Mouse (Mus musculus) thymus, adult 2 months (tissue): Measurements from ENCODE around the gene 1700015G11Rik. TPM values are rescaled to one million over a fixed set of nuclear protein-coding genes. Genes with fewer than 3 reads are reported as not detected.

Experiments
- DNase-seq: peaks from one replicate; pipeline ENCODE4 v3.0.0; 2021
- H3K27ac ChIP-seq: fragments of 200-500 bp; 2 replicates; pipeline ENCODE4 v1.5.1; 2012; ENCODE audit warnings: low read length, control low read depth; ENCODE audit not compliant: control insufficient read depth, insufficient read depth
- H3K27me3 ChIP-seq: fragments of 200-500 bp; 2 replicates; pipeline ENCODE4 v1.6.1; 2012; ENCODE audit warnings: mild to moderate bottlenecking, low read length, moderate library complexity, mixed read lengths; ENCODE audit not compliant: control insufficient read depth, insufficient read depth
- H3K36me3 ChIP-seq: fragments of 200-500 bp; 2 replicates; pipeline ENCODE4 v1.6.1; 2012; ENCODE audit warnings: mild to moderate bottlenecking, low read length, moderate library complexity; ENCODE audit not compliant: control insufficient read depth, insufficient read depth
- H3K4me1 ChIP-seq: fragments of 200-500 bp; replicated peaks from 2 replicates; pipeline ENCODE4 v1.6.1; 2012; ENCODE audit warnings: low read length; ENCODE audit not compliant: control insufficient read depth, insufficient read depth
- H3K4me3 ChIP-seq: fragments of 200-500 bp; 2 replicates; pipeline ENCODE4 v1.5.1; 2012; ENCODE audit warnings: mild to moderate bottlenecking, low read length, control low read depth, moderate library complexity; ENCODE audit not compliant: control insufficient read depth, insufficient read depth
- CTCF ChIP-seq: fragments of 200-500 bp; IDR thresholded peaks from 2 replicates; pipeline ENCODE4 v1.5.1; 2012; ENCODE audit warnings: mild to moderate bottlenecking, control low read depth, low read length, moderate library complexity, borderline replicate concordance; ENCODE audit not compliant: control insufficient read depth, poor library complexity, insufficient read depth; ENCODE audit errors: extremely low read depth
- POLR2A ChIP-seq: fragments of 200-500 bp; IDR thresholded peaks from 2 replicates; pipeline ENCODE4 v1.6.1; 2012; ENCODE audit warnings: mild to moderate bottlenecking, low read length, control low read depth, moderate library complexity; ENCODE audit not compliant: control insufficient read depth, poor library complexity, insufficient read depth; ENCODE audit errors: extremely low read depth
- WGBS: fragments of 180-500 bp; shearing (Covaris S2); methylation state at CpG from one replicate; pipeline ENCODE4 v1.1.7; 2018; 5-methylcytosine and 5-hydroxymethylcytosine counted together
- polyA plus RNA-seq: library from polyadenylated mRNA; depleted of rRNA; stranded (reverse); fragments of >200 nt; gene quantifications from 2 replicates; pipeline ENCODE4 v1.2.3, GENCODE M21; 2012; rRNA removed

1700015G11Rik gene
- polyA plus RNA-seq, 1 experiment = not detected

DNA sequence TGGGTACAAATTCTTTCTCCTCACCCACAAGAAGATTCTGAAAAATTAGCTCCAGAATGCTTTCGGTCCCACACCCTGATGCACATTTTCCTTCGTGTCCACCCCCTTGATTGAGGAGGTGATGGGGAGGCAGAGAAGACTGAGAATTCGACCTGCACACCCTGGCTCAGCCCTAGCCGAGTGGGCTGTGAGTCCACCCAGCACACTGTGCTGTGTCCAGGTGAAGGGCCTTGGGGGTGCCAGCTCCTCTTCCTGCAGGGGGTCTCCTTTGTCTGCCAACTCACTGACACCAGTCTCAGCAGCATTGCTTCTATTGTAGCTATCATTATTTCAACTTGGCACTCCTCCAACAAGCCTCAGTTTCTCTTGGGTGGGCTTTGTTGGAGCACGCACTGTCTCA is 42.4 kb downstream of the 1700015G11Rik start:
- Histone ChIP-seq H3K27ac (no peak overlapping the region), H3K27me3 (no peaks in the 10 kb centered on the region), H3K36me3 (no peaks in the 10 kb centered on the region), H3K4me1 (no peaks in the 10 kb centered on the region), H3K4me3 (no peak overlapping the region)
- no peak for DNase-seq
- TF ChIP-seq CTCF = no peak
- no peak for TF ChIP-seq POLR2A
- 80% methylated on average over 5 of the region's 5 CpGs for WGBS

GRCm38 (mm10) chr7:51972252-51972855 is 43.2 kb downstream of the 1700015G11Rik start:
- H3K4me3 ChIP-seq = no peak overlapping the region
- no peaks in the 10 kb centered on the region for H3K27me3 ChIP-seq
- TF ChIP-seq POLR2A = no peak
- TF ChIP-seq CTCF = no peak
- H3K36me3 ChIP-seq = no peaks in the 10 kb centered on the region
- no peaks in the 10 kb centered on the region for H3K4me1 ChIP-seq
- no peak overlapping the region for H3K27ac ChIP-seq
- DNase-seq = peak; percentile 13
- WGBS = 43% methylated on average over 6 of the region's 6 CpGs

DNA sequence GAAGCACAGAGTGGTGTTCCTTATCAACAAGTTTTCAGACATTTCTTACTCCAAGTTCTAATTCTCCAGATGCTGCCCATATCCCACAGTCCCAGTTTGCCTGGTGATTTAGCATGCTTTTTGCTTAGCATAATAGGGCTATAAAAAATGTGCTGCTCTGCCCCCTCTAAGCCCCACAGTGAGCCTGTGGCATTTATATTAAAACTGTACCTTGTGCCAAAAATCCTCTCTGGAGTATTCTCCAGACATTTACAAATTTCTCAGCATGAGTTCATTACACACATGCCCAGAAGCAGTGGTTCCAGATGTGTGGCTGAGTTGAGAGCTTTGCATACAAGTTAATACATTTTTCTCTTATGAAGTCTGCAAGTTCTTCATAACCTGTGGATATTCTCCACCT is 46.1 kb downstream of the 1700015G11Rik start:
- Histone ChIP-seq H3K4me3 (no peak overlapping the region), H3K27me3 (no peaks in the 10 kb centered on the region), H3K4me1 (no peaks in the 10 kb centered on the region), H3K27ac (no peak overlapping the region), H3K36me3 (no peaks in the 10 kb centered on the region)
- no peak for TF ChIP-seq CTCF
- no peak for DNase-seq

DNA sequence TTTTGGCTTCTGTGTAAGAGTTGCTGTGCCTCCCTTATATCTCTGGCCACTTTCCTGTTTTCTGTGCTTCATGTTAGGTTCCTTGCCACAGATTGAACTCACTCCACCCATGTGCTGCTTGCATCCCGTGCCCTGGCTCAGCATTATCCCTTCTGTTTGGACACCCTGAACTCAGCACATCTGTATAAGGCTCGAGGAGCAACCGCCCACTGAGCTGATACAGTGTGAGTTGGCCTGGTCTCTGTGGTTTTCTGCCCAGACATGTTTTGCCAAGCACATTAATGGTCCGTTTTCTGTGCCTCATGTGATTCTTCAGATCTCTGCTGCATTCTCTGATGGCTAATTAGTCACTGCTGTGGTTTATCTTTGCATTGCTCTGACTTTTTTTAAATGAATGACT is 47.9 kb downstream of the 1700015G11Rik start:
- 85% methylated on average over 4 of the region's 4 CpGs for WGBS
- no peaks in the 10 kb centered on the region for H3K4me1 ChIP-seq
- H3K27me3 ChIP-seq = no peaks in the 10 kb centered on the region
- H3K27ac ChIP-seq = no peak overlapping the region
- H3K4me3 ChIP-seq = no peak overlapping the region
- no peaks in the 10 kb centered on the region for H3K36me3 ChIP-seq
- DNase-seq = no peak
- TF ChIP-seq CTCF (no peak), POLR2A (no peak)

GRCm38 (mm10) chr7:51964681-51965080 is 50.8 kb downstream of the 1700015G11Rik start:
- no peak overlapping the region for H3K4me3 ChIP-seq
- H3K27ac ChIP-seq = no peak overlapping the region
- no peak for TF ChIP-seq CTCF
- TF ChIP-seq POLR2A = no peak
- no peaks in the 10 kb centered on the region for H3K27me3 ChIP-seq
- 93% methylated on average over 7 of the region's 7 CpGs for WGBS
- DNase-seq = no peak
- no peaks in the 10 kb centered on the region for H3K4me1 ChIP-seq
- no peaks in the 10 kb centered on the region for H3K36me3 ChIP-seq

DNA sequence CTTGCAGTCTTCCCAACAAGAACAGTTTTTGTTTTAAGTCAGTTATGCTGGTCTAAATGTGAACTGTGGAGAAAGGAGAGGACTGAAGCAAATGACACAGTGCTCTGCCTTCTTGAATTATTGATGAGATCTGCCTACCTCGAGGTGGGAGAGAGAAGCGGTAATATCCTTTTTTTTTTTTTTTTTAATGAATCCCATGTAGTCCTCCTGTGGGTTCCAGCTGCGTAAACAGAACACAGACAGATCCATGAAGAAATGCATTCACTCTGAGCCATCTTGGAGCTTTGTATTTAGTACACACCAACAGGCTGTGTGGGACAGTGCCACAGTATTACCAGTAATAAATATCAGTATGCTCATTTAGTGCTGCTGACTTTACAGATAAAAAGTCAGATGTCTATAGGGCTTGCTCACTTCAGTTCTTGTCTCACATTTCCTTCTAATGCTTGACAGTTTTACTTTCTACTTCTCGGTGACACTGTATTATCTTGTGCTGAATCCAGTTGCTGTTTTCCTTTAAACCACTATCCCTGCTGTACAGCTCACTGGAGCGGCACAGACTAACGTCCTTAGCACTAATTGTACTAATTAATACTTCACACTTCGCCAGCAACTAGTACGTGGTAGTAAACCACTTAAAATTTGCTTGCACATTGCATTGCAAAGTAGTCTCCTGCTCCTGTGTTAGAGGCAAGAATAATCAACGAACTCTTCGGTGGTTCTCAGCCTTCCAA is 53.1 kb downstream of the 1700015G11Rik start:
- no peaks in the 10 kb centered on the region for H3K27me3 ChIP-seq
- no peak overlapping the region for H3K4me3 ChIP-seq
- no peak overlapping the region for H3K27ac ChIP-seq
- no peak for DNase-seq
- TF ChIP-seq POLR2A (no peak), CTCF (no peak)
- WGBS = 87% methylated on average over 10 of the region's 10 CpGs
- H3K4me1 ChIP-seq = no peaks in the 10 kb centered on the region
- H3K36me3 ChIP-seq = no peaks in the 10 kb centered on the region

Other genes starting within 250 kb of the 1700015G11Rik start
- gene Gas2, start 153.7 kb downstream of the 1700015G11Rik start, polyA plus RNA-seq = 2.1 and 2.4 TPM in 2 replicates
- 15.7 and 21.6 TPM in 2 replicates for gene Fancf, start 153.5 kb downstream of the 1700015G11Rik start, polyA plus RNA-seq
- 0.34 and 0.61 TPM in 2 replicates for gene Svip, start 9.7 kb downstream of the 1700015G11Rik start, polyA plus RNA-seq